ENCODE assay signal across 8 mouse cellular contexts in genomic region chr11:70562287-70562994, GRCm38 (mm10). TPM values are rescaled to one million over a fixed set of nuclear protein-coding genes. Genes with fewer than 3 reads are reported as not detected.
DNase-seq lines count a peak whose midpoint lies in the region; ATAC-seq lines count a peak whose summit lies in the region.

Gene Mink1 (plus strand): TSS chr11:70562881.

- ATAC-seq in embryonic facial prominence, embryonic 12.5 days (ENCODE audit: insufficient number of reproducible peaks, insufficient read depth, low FRiP score, low TSS enrichment), result peak; percentile 86
- peak; percentile 93 for ATAC-seq in midbrain, embryonic 11.5 days (ENCODE audit: low FRiP score)

- no peaks in the 10 kb centered on the region for H3K36me3 ChIP-seq in embryonic facial prominence, embryonic 12.5 days
- H3K36me3 ChIP-seq in midbrain, embryonic 11.5 days (ENCODE audit: control insufficient read depth, insufficient read depth, low read length), result no peaks in the 10 kb centered on the region

- no peaks in the 10 kb centered on the region for H3K9me3 ChIP-seq in embryonic facial prominence, embryonic 12.5 days
- no peaks in the 10 kb centered on the region for H3K9me3 ChIP-seq in midbrain, embryonic 11.5 days (ENCODE audit: control insufficient read depth, low read length)

- intact Hi-C loops in left cerebral cortex, postnatal 4 days (cut with DNase I), result loop anchor here (5.0 kb wide), 1 partner anchor 40 kb away; no protein-coding TSS in a partner anchor

- H3K27ac ChIP-seq in embryonic facial prominence, embryonic 12.5 days, result peak within 1 kb of the TSS; percentile 88
- peak within 1 kb of the TSS; percentile 58 for H3K27ac ChIP-seq in midbrain, embryonic 11.5 days (ENCODE audit: low read depth, low read length)

- peak within 1 kb of the TSS; percentile 83 for H3K9ac ChIP-seq in embryonic facial prominence, embryonic 12.5 days
- peak within 1 kb of the TSS; percentile 81 for H3K9ac ChIP-seq in midbrain, embryonic 11.5 days (ENCODE audit: low read length)

- peak; percentile 91 for DNase-seq in 3134 (ENCODE audit: extremely low read depth, insufficient read length, low spot score)
- peak; percentile 91 for DNase-seq in adrenal gland, postnatal 25 days
- peak; percentile 99 for DNase-seq in heart, adult 11 months
- DNase-seq in kidney, adult 11 months, result peak; percentile 94
- peak; percentile 89 for DNase-seq in left cerebral cortex, postnatal 4 days
- DNase-seq in midbrain, embryonic 11.5 days (ENCODE audit: low spot score, missing footprints), result peak; percentile 99
- DNase-seq in skeletal muscle tissue, adult 2 months (ENCODE audit: low read depth, low spot score), result peak; percentile 91

- peak within 1 kb of the TSS; percentile 78 for H3K4me2 ChIP-seq in embryonic facial prominence, embryonic 12.5 days (replicated peaks)
- H3K4me2 ChIP-seq in midbrain, embryonic 11.5 days, result peak within 1 kb of the TSS; percentile 96

- WGBS in embryonic facial prominence, embryonic 12.5 days, result under 1% methylated on average over 43 of the region's 57 CpGs
- WGBS in midbrain, embryonic 11.5 days, result under 1% methylated on average over 51 of the region's 57 CpGs

- H3K4me3 ChIP-seq in embryonic facial prominence, embryonic 12.5 days, result peak within 1 kb of the TSS; percentile 82
- peak within 1 kb of the TSS; percentile 86 for H3K4me3 ChIP-seq in midbrain, embryonic 11.5 days (ENCODE audit: low read depth, low read length)

- peaks cover 27% of the 10 kb centered on the region for H3K4me1 ChIP-seq in embryonic facial prominence, embryonic 12.5 days
- H3K4me1 ChIP-seq in midbrain, embryonic 11.5 days (ENCODE audit: control insufficient read depth, insufficient read depth, low read length), result peaks cover 16% of the 10 kb centered on the region

- no peaks in the 10 kb centered on the region for H3K27me3 ChIP-seq in embryonic facial prominence, embryonic 12.5 days
- H3K27me3 ChIP-seq in midbrain, embryonic 11.5 days (ENCODE audit: control insufficient read depth, insufficient read depth, low read length), result no peaks in the 10 kb centered on the region

RNA-seq across cellular contexts. Expression of gene Mink1, which starts in this region (rescaled TPM):
- 45.7 and 58.9 TPM in 2 replicates for total RNA-seq in adrenal gland, postnatal 25 days (2021)
- polyA plus RNA-seq in embryonic facial prominence, embryonic 12.5 days (2016; fragmentation: Nextera tagmentation; extraction: Ambion mirVana), result 16.7 and 17.5 TPM in 2 replicates
- 100 to 1,000 TPM; 115 to 139 TPM for total RNA-seq in left cerebral cortex, postnatal 4 days (2021)
- 12.3 and 12.9 TPM in 2 replicates for polyA plus RNA-seq in midbrain, embryonic 11.5 days (2014; fragmentation: Nextera tagmentation; extraction: Ambion mirVana)

Comparison
In these comparisons a context has a peak if more than half of its experiments do, and no peak if none do; other contexts are left out.
1. Peak in every context shown above with its lines: DNase-seq, ATAC-seq, H3K4me3 ChIP-seq and H3K27ac ChIP-seq.